Mouse (Mus musculus): ENCODE results near the gene Tsfm. TPM values are rescaled to one million over a fixed set of nuclear protein-coding genes. Genes with fewer than 3 reads are reported as not detected.

Gene Tsfm
- polyA plus RNA-seq, 1 experiment from 2014 or later = 86.6 TPM

DNA sequence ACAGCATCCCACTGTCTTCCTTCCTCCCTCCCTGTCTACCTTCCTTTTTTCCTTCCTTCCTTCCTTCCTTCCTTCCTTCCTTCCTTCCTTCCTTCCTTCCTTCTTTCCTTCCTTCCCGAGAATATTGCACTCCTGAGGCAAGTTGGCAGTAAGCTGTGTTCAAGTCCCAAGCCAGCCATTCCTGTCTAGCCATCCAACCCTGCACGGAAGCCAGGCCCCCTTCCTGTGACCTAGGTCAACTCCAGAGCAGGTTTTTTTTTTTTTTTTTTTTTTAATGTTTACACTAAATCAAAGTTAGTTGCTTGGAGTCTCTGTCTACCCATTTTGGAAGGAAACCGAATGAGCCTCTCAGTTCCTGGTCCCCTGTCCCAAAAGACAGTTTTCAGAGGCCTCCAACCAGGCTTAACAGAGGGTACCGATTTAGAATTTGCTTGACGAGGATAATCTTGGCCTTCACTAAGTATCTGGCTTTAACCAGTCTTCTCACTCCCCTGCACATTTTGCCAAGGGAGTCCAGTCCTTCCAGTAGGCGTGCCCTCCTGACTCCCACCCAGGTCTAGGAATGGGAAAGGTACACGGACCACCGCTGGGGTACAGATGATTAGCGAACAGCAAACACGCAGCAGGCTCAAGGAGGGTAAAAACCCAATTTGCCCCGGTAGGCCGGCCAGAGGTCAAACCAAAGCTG lies 59.1 kb downstream of the Tsfm start:
- ATAC-seq (ENCODE audit: extremely low read depth, insufficient number of reproducible peaks, low FRiP score, low TSS enrichment) = no peak
- H3K27me3 ChIP-seq (replicated peaks) = no peaks in the 10 kb centered on the region
- H3K36me3 ChIP-seq = no peaks in the 10 kb centered on the region
- H3K4me1 ChIP-seq = peaks cover 39% of the 10 kb centered on the region
- peak overlapping the region; percentile 20 for H3K9ac ChIP-seq
- no peaks in the 10 kb centered on the region for H3K9me3 ChIP-seq
- H3K27ac ChIP-seq (replicated peaks) = peak overlapping the region; percentile 87
- H3K4me3 ChIP-seq = 0 out of 2 replicates have a peak overlapping the region, but pooled peaks have one; percentile 0
- 13% methylated on average over 12 of the region's 12 CpGs for WGBS
- H3K4me2 ChIP-seq = peak overlapping the region; percentile 54

DNA sequence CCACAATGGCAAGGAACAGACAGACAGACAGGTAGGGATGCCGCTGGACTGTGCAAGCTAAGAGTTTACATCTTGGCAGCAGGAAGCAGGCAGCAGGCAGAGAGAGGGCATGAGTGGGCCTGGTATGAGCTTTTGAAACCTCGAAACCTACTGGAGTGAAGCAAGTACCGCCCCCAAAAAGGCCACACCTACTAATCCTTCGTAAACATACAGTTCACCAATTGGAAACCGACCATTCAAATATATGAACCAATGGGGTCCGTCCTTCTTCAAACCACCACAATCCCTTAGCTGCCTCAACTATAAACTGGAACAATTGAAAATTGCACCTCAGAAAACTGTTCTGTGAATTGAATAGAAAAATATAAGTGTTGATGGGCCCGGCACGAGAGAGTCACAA lies 66.8 kb downstream of the Tsfm start:
- Histone ChIP-seq H3K9me3 (0 out of 2 replicates have a peak, but pooled peaks cover 4% of the 10 kb centered on the region), H3K9ac (no peak overlapping the region), H3K36me3 (no peaks in the 10 kb centered on the region), H3K4me3 (no peak overlapping the region), H3K4me2 (no peak overlapping the region), H3K27me3 (replicated peaks) (no peaks in the 10 kb centered on the region), H3K4me1 (peaks cover 21% of the 10 kb centered on the region), H3K27ac (replicated peaks) (peak overlapping the region; percentile 89; the same call in 1 of the 2 replicates)
- ATAC-seq (ENCODE audit: extremely low read depth, insufficient number of reproducible peaks, low FRiP score, low TSS enrichment) = no peak
- 81% methylated on average over 8 of the region's 8 CpGs for WGBS

DNA sequence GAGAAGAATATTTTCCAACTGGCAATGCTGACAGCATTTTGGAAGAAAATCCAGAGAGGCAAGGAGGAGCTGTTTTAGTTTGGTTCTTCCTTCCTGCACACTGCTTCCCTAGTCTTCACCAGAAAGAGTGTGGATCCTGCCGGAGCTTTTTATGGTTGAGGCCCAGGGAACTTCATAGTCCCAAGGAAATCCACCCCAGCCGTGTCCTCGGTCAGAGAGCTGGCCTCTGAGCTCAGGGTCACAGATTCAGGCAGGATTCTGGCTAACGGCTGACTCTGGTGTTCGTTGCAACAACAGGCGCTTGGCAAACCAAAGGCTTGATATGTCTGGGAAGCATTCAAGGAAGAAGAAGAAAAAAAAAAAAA lies 67.7 kb downstream of the Tsfm start:
- H3K27ac ChIP-seq (replicated peaks) = peak overlapping the region; percentile 89
- no peaks in the 10 kb centered on the region for H3K36me3 ChIP-seq
- 30% methylated on average over 6 of the region's 6 CpGs for WGBS
- no peaks in the 10 kb centered on the region for H3K27me3 ChIP-seq (replicated peaks)
- H3K9ac ChIP-seq = no peak overlapping the region
- H3K4me2 ChIP-seq = no peak overlapping the region
- H3K4me1 ChIP-seq = peaks cover 21% of the 10 kb centered on the region
- H3K4me3 ChIP-seq = no peak overlapping the region
- H3K9me3 ChIP-seq = 0 out of 2 replicates have a peak, but pooled peaks cover 4% of the 10 kb centered on the region
- no peak for ATAC-seq (ENCODE audit: extremely low read depth, insufficient number of reproducible peaks, low FRiP score, low TSS enrichment)

DNA sequence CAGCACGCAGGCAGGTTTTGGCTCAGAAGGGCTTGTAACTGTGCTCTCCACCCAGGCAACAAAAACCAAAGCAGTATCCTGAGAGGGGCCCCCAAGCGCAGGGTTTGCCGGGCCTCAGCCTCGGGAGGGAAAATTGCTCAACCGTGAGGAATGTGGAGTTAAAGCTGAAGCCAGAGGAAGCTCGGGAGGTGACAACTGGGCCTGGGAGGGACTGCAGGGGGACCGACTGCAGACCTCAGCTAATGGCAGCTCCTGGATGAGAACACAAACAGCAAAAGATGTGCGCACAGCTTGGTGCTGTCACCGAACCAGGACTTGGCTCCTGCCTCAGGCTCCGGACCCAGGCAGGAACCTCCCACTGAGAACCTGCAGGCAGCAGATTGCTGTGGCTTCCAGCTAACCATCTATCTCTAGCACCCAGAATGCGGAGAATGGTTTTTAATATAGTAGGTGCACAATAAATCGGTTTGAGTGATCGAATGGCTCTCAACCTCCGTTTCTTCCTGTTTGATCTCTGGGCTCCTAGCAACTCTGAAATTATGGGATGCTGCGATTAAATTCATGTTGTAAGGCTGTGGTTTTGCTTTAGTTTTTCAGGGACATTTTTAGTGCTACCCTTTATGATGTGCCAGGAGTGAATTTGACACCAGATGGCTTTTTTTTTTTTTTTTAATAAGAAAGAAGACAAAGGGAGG lies 68.2 kb downstream of the Tsfm start:
- Histone ChIP-seq H3K4me3 (no peak overlapping the region), H3K4me1 (peaks cover 26% of the 10 kb centered on the region), H3K27me3 (replicated peaks) (no peaks in the 10 kb centered on the region), H3K27ac (replicated peaks) (peak overlapping the region; percentile 89), H3K9me3 (0 out of 2 replicates have a peak, but pooled peaks cover 4% of the 10 kb centered on the region), H3K36me3 (no peaks in the 10 kb centered on the region), H3K9ac (peak overlapping the region; percentile 65), H3K4me2 (peak overlapping the region; percentile 42)
- no peak; the same call in 1 of the 2 replicates for ATAC-seq (ENCODE audit: extremely low read depth, insufficient number of reproducible peaks, low FRiP score, low TSS enrichment)
- WGBS = 27% methylated on average over 15 of the region's 15 CpGs

DNA sequence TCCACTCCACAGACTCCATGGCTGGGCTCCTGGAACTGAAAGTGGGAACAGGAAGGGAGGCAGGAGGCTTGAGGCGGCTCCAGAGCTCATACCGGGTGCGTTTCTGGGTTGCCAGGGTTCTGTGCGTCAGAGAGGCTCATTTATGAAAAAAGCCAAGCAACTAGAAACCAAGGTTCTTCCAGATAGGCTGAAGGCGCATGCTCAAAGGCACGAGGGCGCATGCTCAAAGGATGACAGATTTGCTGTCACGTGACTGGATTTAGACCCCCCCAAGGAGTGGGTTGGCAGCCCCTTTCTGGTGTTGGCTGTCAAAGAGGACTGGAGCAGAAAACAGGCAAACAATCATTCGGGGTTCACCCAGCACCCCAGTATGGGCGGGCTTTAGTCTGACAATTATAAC lies 68.9 kb downstream of the Tsfm start:
- 74% methylated on average over 10 of the region's 10 CpGs for WGBS
- Histone ChIP-seq H3K9ac (peak overlapping the region; percentile 65), H3K4me2 (peak overlapping the region; percentile 42), H3K4me1 (peaks cover 33% of the 10 kb centered on the region), H3K4me3 (no peak overlapping the region), H3K36me3 (no peaks in the 10 kb centered on the region), H3K27ac (replicated peaks) (peak overlapping the region; percentile 89), H3K27me3 (replicated peaks) (no peaks in the 10 kb centered on the region), H3K9me3 (0 out of 2 replicates have a peak, but pooled peaks cover 4% of the 10 kb centered on the region)
- no peak for ATAC-seq (ENCODE audit: extremely low read depth, insufficient number of reproducible peaks, low FRiP score, low TSS enrichment)

MicroRNA genes within 50 kb of the gene (microRNA counts, 519-probe panel; counts per million panel counts)
- 2,107 counts per million, percentile 63 among the panel's probes with 10 or more counts for microRNA mmu-miR-26a
- microRNA mmu-miR-546 = 209 counts per million, percentile 61 among the panel's probes with 10 or more counts

Small RNA genes lying within 50 kb of the gene (microRNA-seq; reads per million reads assigned to microRNA genes)
- gene Mir26a-2 (32.0 reads per million, percentile 40 among the genes with 10 or more reads in this experiment), gene Mir546 (not detected)

Other genes with a start within 250 kb of the Tsfm start
- gene Atp23, start 129.5 kb downstream of the Tsfm start, polyA plus RNA-seq (2015; fragmentation: Nextera tagmentation; extraction: Ambion mirVana) = 6.4 and 8.6 TPM in 2 replicates
- 37.1 and 39.6 TPM in 2 replicates for gene Ctdsp2, start 52.1 kb downstream of the Tsfm start, polyA plus RNA-seq (2015; fragmentation: Nextera tagmentation; extraction: Ambion mirVana)
- 0.17 and 0.21 TPM in 2 replicates for gene Avil, start 30.1 kb downstream of the Tsfm start, polyA plus RNA-seq (2015; fragmentation: Nextera tagmentation; extraction: Ambion mirVana)
- gene Mettl1, start 10.6 kb upstream of the Tsfm start, polyA plus RNA-seq (2015; fragmentation: Nextera tagmentation; extraction: Ambion mirVana) = 36.3 and 41.7 TPM in 2 replicates
- gene Eef1akmt3, start 10.7 kb upstream of the Tsfm start, polyA plus RNA-seq (2015; fragmentation: Nextera tagmentation; extraction: Ambion mirVana) = 0.33 and 0.34 TPM in 2 replicates
- 0.10 and 0.21 TPM in 2 replicates for gene Cyp27b1, start 17.4 kb upstream of the Tsfm start, polyA plus RNA-seq (2015; fragmentation: Nextera tagmentation; extraction: Ambion mirVana)
- 0.12 and 0.18 TPM in 2 replicates for gene March9, start 29.3 kb upstream of the Tsfm start, polyA plus RNA-seq (2015; fragmentation: Nextera tagmentation; extraction: Ambion mirVana)
- gene Cdk4, start 32.7 kb upstream of the Tsfm start, polyA plus RNA-seq (2015; fragmentation: Nextera tagmentation; extraction: Ambion mirVana) = 1,002 and 1,117 TPM in 2 replicates
- gene Tspan31, start 39.4 kb upstream of the Tsfm start, polyA plus RNA-seq (2015; fragmentation: Nextera tagmentation; extraction: Ambion mirVana) = 110 and 114 TPM in 2 replicates
- not detected in 2 replicates for gene Agap2, start 44.4 kb upstream of the Tsfm start, polyA plus RNA-seq (2015; fragmentation: Nextera tagmentation; extraction: Ambion mirVana)
- gene Os9, start 90.3 kb upstream of the Tsfm start, polyA plus RNA-seq (2015; fragmentation: Nextera tagmentation; extraction: Ambion mirVana) = 48.0 and 49.5 TPM in 2 replicates
- gene B4galnt1, start 134.4 kb upstream of the Tsfm start, polyA plus RNA-seq (2015; fragmentation: Nextera tagmentation; extraction: Ambion mirVana) = 1.2 and 1.7 TPM in 2 replicates
- 18.0 and 21.5 TPM in 2 replicates for gene Slc26a10, start 149.8 kb upstream of the Tsfm start, polyA plus RNA-seq (2015; fragmentation: Nextera tagmentation; extraction: Ambion mirVana)
- gene Arhgef25, start 159.2 kb upstream of the Tsfm start, polyA plus RNA-seq (2015; fragmentation: Nextera tagmentation; extraction: Ambion mirVana) = 21.4 and 21.6 TPM in 2 replicates
- 65.2 and 67.7 TPM in 2 replicates for gene Dtx3, start 164.9 kb upstream of the Tsfm start, polyA plus RNA-seq (2015; fragmentation: Nextera tagmentation; extraction: Ambion mirVana)
- 23.2 and 23.8 TPM in 2 replicates for gene Pip4k2c, start 180.7 kb upstream of the Tsfm start, polyA plus RNA-seq (2015; fragmentation: Nextera tagmentation; extraction: Ambion mirVana)
- gene Kif5a, start 232.5 kb upstream of the Tsfm start, polyA plus RNA-seq (2015; fragmentation: Nextera tagmentation; extraction: Ambion mirVana) = 0.32 and 0.63 TPM in 2 replicates
- gene Dctn2, start 235.5 kb upstream of the Tsfm start, polyA plus RNA-seq (2015; fragmentation: Nextera tagmentation; extraction: Ambion mirVana) = 133 and 136 TPM in 2 replicates

Measured in heart, embryonic 13.5 days (tissue).